Mouse (Mus musculus) liver, adult 2 months (tissue): ENCODE data around the gene Nop2. TPM values are rescaled to one million over a fixed set of nuclear protein-coding genes. Genes with fewer than 3 reads are reported as not detected.
A peak's percentile ranks its signal among the peaks of the same experiment; 100 is the strongest.

ENCODE experiments used
- DNase-seq: peaks from one replicate; pipeline ENCODE4 v3.0.0-alpha.2; 2011; ENCODE audit warnings: low read depth, low spot score; ENCODE audit errors: extremely low read depth
- H3K27ac ChIP-seq: fragments of 200-500 bp; replicated peaks from 2 replicates; pipeline ENCODE4 v1.5.1; 2012; ENCODE audit warnings: low read depth, mild to moderate bottlenecking, control low read depth, inconsistent platforms, low read length; ENCODE audit not compliant: insufficient read depth
- H3K27me3 ChIP-seq: fragments of 200-500 bp; 2 replicates; pipeline ENCODE4 v1.6.1; 2012; ENCODE audit warnings: mild to moderate bottlenecking, moderate library complexity, low read length, inconsistent platforms; ENCODE audit not compliant: control insufficient read depth, insufficient read depth
- H3K36me3 ChIP-seq: fragments of 200-500 bp; 2 replicates; pipeline ENCODE4 v1.6.1; 2012; ENCODE audit warnings: low read length, inconsistent platforms; ENCODE audit not compliant: control insufficient read depth, insufficient read depth
- H3K4me1 ChIP-seq: fragments of 200-500 bp; 2 replicates; pipeline ENCODE4 v1.6.1; 2011; ENCODE audit warnings: low read length; ENCODE audit not compliant: control insufficient read depth, insufficient read depth
- H3K4me3 ChIP-seq: fragments of 200-500 bp; 2 replicates; pipeline ENCODE4 v1.5.1; 2011; ENCODE audit warnings: low read depth, mild to moderate bottlenecking, control low read depth, low read length, moderate library complexity; ENCODE audit not compliant: insufficient read depth
- H3K79me2 ChIP-seq: fragments of 200-500 bp; 2 replicates; pipeline ENCODE4 v1.6.1; 2012; ENCODE audit warnings: inconsistent platforms, mild to moderate bottlenecking, low read length, moderate library complexity; ENCODE audit not compliant: control insufficient read depth, insufficient read depth
- H3K9ac ChIP-seq: fragments of 200-500 bp; 2 replicates; pipeline ENCODE4 v1.6.1; 2012; ENCODE audit warnings: low read depth, mild to moderate bottlenecking, control low read depth, inconsistent platforms, low read length
- CTCF ChIP-seq: fragments of 200-500 bp; IDR thresholded peaks from 2 replicates; pipeline ENCODE4 v1.5.1; 2011; ENCODE audit warnings: low read depth, low read length, control low read depth
- POLR2A ChIP-seq: fragments of 200-500 bp; IDR thresholded peaks from 2 replicates; pipeline ENCODE4 v1.6.1; 2011; ENCODE audit warnings: low read length, control low read depth; ENCODE audit not compliant: insufficient read depth; ENCODE audit errors: extremely low read depth
- WGBS: fragments of 180-500 bp; shearing (Covaris S2); methylation state at CpG from one replicate; pipeline ENCODE4 v1.1.7; 2018; 5-methylcytosine and 5-hydroxymethylcytosine counted together
- polyA plus RNA-seq: library from polyadenylated mRNA; depleted of rRNA; stranded (reverse); fragments of >200 nt; gene quantifications from 2 replicates; pipeline ENCODE4 v1.2.3, GENCODE M21; 2012
- total RNA-seq: library from RNA; depleted of rRNA; stranded (reverse); fragments of >200 nt; gene quantifications from 2 replicates; pipeline ENCODE4 v1.2.3, GENCODE M21; 2014

Gene Nop2
- total and polyA plus RNA-seq, 2 experiments, result 8.2 to 11.0 TPM

DNA sequence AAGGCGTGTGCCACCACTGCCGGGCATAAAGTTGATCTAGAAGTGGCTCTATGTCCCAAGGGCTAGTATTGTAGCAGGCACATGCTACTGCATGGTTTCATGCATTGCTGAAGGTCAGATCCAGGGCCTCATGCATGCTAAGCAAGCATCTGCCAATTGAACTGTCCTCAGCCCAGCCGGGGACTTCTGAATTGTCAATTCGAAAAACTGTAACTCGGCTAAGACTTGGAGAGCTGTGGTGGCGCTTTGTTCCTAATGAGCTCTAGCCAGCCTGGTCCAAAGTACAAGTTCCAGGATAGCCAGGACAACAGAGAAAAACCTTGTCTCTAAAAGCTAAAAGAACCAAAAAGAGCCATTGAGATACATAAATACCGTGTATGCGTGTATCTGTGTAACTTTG is 12.3 kb upstream of the Nop2 start:
- TF ChIP-seq POLR2A, result no peak
- TF ChIP-seq CTCF, result no peak
- H3K9ac ChIP-seq, result no peak overlapping the region
- 54% methylated on average over 8 of the region's 8 CpGs for WGBS
- peak; percentile 70 for DNase-seq
- H3K4me3 ChIP-seq, result no peak overlapping the region
- H3K79me2 ChIP-seq, result no peaks in the 10 kb centered on the region
- no peaks in the 10 kb centered on the region for H3K4me1 ChIP-seq
- H3K27ac ChIP-seq, result no peak overlapping the region
- peaks cover 69% of the 10 kb centered on the region for H3K36me3 ChIP-seq
- H3K27me3 ChIP-seq, result no peaks in the 10 kb centered on the region

DNA sequence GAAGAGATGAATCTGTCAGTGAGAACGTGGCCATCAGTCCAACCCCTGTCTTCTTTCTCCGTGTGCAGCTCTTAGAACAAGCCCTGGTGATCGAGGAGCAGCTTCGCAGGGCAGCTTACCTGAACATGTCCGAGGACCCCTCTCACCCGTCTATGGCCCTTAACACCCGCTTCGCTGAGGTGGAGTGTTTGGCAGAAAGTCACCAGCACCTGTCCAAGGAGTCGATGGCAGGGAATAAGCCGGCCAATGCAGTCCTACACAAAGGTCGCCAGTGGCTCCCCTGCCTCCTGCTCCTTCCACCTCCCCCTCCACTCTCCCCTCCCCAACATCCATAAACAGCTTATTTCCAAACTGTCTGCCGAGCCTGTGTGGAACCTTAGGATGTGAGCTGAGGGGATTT is 3.0 kb upstream of the Nop2 start:
- no peak overlapping the region for H3K9ac ChIP-seq
- no peaks in the 10 kb centered on the region for H3K79me2 ChIP-seq
- TF ChIP-seq CTCF, result no peak
- TF ChIP-seq POLR2A, result no peak
- no peaks in the 10 kb centered on the region for H3K27me3 ChIP-seq
- peaks cover 35% of the 10 kb centered on the region for H3K36me3 ChIP-seq
- H3K27ac ChIP-seq, result no peak overlapping the region
- no peak for DNase-seq
- WGBS, result 92% methylated on average over 12 of the region's 12 CpGs
- H3K4me1 ChIP-seq, result peaks cover 5% of the 10 kb centered on the region; the same call in 1 of the 2 replicates
- H3K4me3 ChIP-seq, result no peak overlapping the region

DNA sequence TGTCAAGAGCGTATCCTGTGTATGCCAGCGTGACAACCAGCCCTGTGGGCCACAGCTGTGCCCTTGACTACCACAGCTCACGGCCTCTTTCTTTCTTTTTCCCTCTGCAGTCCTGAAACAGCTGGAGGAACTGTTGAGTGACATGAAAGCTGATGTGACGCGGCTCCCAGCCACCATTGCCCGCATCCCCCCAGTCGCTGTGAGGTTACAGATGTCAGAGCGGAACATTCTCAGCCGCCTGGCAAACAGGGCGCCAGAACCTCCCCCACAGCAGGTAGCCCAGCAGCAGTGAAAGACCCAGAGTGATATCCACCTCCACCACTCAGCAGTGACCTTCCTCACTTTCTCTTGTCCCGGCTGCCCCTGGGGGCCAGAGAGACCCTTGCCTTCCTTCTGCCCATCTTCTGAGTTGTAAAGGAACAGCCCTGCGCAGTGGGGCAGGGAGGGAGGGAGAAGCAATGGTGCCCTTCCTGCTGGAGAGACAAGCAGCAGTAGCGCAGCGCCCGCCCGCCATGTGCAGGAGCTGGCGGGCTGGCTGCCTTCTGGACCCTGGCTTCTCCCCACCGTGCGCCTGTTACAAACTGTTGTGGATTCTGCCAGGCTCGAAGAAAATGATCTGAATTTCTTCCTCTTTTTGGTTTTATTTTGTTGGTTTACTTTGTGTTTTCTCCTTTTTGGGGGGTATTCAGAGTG is 1.9 kb upstream of the Nop2 start:
- Histone ChIP-seq H3K27ac (no peak overlapping the region), H3K79me2 (no peaks in the 10 kb centered on the region), H3K4me1 (peaks cover 5% of the 10 kb centered on the region; the same call in 1 of the 2 replicates), H3K27me3 (no peaks in the 10 kb centered on the region), H3K9ac (no peak overlapping the region), H3K4me3 (no peak overlapping the region), H3K36me3 (peaks cover 32% of the 10 kb centered on the region)
- whole genome bisulfite sequencing, result 95% methylated on average over 20 of the region's 20 CpGs
- TF ChIP-seq POLR2A (no peak), CTCF (no peak)
- DNase-seq, result no peak

DNA sequence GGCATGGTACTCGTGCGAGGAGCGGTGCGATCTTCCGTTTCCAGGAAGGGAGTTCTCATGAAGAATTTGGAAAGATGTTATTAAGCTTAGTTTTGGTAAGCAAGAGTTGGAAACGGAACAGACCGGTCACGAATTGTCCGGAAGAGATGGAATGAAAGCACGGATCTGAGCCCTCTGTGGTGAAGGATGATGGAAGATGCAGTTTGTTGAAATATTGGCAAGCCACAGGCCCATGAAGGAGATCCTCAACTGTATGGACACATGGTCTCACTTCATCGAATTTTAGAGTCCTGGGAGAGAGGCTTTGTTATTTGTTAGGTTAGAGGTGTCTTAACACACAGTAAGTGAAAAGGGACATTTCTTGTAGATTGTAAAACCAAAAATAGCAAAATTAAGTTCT is 761 bp downstream of the Nop2 start:
- Histone ChIP-seq H3K4me3 (peak overlapping the region; percentile 69), H3K27ac (peak overlapping the region; percentile 47; the same call in 1 of the 2 replicates), H3K79me2 (no peaks in the 10 kb centered on the region), H3K4me1 (peaks cover 5% of the 10 kb centered on the region; the same call in 1 of the 2 replicates), H3K27me3 (no peaks in the 10 kb centered on the region), H3K9ac (peak overlapping the region; percentile 67), H3K36me3 (peaks cover 23% of the 10 kb centered on the region)
- DNase-seq, result no peak
- no peak for TF ChIP-seq CTCF
- no peak for TF ChIP-seq POLR2A
- 4% methylated on average over 11 of the region's 11 CpGs for WGBS

DNA sequence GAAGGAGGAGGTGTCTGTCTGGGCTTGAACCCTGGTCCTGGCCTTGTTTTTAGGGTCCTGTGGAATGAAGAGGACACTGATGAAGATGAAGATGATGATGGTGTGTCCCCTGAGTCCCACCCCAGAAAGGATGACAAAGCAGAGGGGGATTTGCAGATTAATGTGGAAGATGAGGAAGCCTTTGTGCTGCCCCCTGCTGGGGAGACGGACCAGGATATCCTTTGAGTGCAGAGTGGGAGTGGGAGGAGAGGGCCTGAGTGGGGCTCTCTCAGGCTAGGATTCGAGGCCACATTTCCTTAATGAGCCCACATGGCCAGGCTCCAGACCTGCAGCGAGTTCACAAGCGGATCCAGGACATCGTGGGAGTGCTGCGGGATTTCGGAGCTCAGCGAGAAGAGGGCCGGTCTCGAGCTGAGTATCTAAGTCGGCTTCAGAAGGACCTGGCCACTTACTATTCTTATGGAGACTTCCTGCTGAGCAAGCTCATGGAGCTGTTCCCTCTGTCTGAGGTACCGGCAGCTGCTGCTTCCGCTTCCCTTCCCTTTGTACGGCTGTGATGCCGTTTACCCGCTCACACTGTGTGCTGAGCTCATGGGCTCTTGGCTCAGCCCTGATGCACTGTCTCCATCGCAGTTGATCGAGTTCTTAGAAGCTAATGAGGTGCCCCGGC is 5.4 kb downstream of the Nop2 start:
- Histone ChIP-seq H3K36me3 (peaks cover 35% of the 10 kb centered on the region; the same call in 1 of the 2 replicates), H3K4me1 (peaks cover 4% of the 10 kb centered on the region; the same call in 1 of the 2 replicates), H3K27me3 (no peaks in the 10 kb centered on the region), H3K4me3 (no peak overlapping the region), H3K9ac (no peak overlapping the region), H3K27ac (no peak overlapping the region), H3K79me2 (no peaks in the 10 kb centered on the region)
- DNase-seq, result no peak
- TF ChIP-seq POLR2A, result no peak
- TF ChIP-seq CTCF, result peak; percentile 64
- 91% methylated on average over 19 of the region's 19 CpGs for WGBS

DNA sequence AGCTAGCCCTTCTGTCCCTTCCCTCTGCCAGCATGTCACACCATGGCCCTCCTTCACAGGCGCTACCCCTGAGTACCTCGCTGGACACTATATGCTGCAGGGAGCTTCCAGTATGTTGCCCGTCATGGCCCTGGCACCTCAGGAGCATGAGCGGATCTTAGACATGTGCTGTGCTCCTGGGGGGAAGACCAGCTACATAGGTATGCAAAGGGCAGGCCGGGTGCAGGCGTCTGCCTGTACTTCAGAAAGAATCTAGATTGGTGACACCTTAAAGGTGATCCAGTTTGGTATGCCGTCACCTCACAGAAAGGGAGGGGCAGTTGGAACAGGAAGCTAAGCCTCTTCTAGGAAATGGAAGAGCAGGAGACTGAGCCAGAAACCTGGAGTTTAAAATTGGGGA is 8.0 kb downstream of the Nop2 start:
- no peaks in the 10 kb centered on the region for H3K27me3 ChIP-seq
- H3K79me2 ChIP-seq, result no peaks in the 10 kb centered on the region
- H3K36me3 ChIP-seq, result peaks cover 26% of the 10 kb centered on the region; the same call in 1 of the 2 replicates
- WGBS, result 94% methylated on average over 7 of the region's 7 CpGs
- H3K4me3 ChIP-seq, result no peak overlapping the region
- no peak overlapping the region for H3K9ac ChIP-seq
- no peak for DNase-seq
- TF ChIP-seq CTCF (no peak), POLR2A (no peak)
- H3K4me1 ChIP-seq, result no peaks in the 10 kb centered on the region
- no peak overlapping the region for H3K27ac ChIP-seq
